Mouse (Mus musculus) urinary bladder, postnatal 4 days (tissue): ENCODE data around the gene Cited2.
A peak's percentile ranks its signal among the peaks of the same experiment; 100 is the strongest.

ENCODE experiments used
- DNase-seq, 2 experiments: peaks; one replicate each; pipeline ENCODE4 v3.0.0; 2021 to 2022; ENCODE audit warnings: low spot score in 2 of 2

The Cited2 gene

DNA sequence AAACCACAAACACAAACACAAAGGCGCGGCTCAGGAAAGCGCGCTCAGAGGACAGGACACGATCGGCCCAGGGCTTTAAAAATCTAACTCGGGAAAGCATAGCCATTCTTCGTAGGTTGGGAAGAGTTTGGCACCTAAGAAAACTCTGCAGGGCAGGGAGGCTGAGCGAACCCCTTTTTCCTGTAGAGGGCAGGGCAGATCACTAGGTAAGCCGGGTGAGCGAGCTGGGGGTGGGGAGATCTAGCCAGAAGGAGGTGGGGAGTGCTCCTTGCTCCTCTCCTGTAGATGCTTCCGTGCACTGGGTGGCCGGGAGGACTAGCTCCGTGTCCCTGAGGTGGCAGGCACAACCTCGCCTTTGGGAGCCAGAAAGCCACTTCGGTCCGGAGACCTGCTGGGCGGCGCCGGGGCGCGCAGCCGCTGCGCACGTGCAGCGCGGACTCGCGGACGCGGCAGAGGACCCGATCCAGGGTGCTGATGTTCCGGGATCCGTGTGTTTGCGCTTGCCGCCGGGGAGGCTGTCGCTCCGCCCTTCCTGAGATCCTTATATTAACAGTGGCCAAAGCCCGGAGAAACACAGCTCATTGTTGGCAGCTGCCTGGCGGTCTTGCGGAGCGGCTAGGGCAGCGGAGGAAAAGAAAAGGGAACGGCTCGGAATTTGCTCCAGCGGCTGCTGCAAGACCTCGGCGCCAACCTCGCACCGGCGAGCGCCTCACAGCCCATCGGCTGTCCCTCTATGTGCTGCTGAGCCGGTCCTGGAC is at the start of gene Cited2:
Gene Cited2 (plus strand): TSS at position 566 of the 758 bp plus-strand sequence.
- DNase-seq, result peak; percentile 97 to 98

DNA sequence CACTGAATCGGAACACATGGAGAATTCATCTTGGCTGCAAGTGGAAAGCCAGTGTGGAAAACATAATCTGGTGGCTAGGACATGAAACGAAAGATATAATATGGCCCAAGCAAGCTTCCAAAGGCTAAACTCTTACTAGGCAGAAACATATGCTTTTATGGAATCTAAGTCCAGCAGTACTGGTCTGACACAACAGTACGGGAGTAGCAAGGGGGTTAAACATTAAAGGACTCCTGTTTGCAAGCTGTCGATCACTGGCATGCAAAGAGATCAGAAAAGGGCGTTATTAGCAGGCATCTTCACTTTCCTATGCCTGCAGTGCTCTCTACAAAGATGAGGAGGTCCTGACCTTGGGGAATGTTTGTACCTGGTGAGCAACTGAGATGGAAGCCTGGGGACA is 48.6 kb upstream of the Cited2 start:
- no peak for DNase-seq

DNA sequence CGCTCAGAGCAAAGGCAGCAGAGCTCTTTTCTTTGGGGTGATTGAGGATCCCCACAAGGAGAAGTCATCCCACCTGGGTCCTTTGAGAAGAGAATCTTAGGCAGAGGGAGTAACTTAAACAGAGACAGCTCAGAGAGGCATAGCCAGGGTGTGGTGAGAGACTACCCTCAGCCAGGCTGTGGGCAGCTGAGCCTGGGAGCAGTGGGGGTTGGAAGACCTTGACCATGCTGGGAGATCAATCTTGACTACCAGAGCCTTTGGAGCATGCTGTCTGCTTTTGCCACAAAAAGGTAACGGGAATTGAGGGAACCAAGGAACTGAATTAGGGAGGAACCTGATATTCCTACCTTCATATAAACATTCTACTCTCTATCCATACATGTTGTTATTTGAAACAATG is 48.1 kb upstream of the Cited2 start:
- DNase-seq, result no peak

DNA sequence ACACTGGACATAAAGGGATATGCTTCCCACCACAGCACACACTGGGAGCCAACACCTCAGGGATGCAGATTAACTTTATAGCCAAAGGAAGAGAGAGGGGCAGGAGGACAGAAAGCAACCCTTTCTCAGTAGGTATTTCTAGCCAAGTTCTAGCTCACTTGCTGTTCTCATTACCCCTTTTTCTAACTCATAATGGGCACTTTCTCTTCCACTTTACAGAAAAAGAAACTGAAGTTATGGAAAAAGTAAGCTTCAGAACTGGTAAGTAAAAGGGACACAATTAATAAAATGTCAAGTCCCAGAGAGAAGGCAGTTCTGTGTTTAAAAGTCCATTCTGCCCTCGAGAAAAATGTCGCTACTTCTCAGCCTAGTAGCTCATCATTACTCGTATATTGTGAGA is 46.6 kb upstream of the Cited2 start:
- DNase-seq, result no peak

DNA sequence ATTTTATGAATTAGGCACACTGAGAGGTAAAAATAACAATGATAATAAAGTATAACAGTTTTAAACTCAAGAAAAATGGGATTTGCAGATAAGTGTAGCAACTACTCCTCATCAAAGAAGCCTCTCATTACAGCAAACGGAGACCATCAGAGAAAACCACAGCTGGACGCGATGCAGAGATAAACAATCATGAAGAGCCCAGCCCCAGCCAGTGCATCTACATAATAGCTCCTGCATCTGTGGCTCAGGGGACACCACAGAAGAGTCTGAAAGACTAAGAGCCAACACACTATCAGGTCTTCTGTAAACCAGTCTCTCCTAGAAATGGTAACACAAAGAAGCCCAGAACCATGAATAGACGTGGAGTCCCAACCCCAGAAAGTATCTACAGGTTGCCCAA is 45.7 kb upstream of the Cited2 start:
- DNase-seq, result no peak

DNA sequence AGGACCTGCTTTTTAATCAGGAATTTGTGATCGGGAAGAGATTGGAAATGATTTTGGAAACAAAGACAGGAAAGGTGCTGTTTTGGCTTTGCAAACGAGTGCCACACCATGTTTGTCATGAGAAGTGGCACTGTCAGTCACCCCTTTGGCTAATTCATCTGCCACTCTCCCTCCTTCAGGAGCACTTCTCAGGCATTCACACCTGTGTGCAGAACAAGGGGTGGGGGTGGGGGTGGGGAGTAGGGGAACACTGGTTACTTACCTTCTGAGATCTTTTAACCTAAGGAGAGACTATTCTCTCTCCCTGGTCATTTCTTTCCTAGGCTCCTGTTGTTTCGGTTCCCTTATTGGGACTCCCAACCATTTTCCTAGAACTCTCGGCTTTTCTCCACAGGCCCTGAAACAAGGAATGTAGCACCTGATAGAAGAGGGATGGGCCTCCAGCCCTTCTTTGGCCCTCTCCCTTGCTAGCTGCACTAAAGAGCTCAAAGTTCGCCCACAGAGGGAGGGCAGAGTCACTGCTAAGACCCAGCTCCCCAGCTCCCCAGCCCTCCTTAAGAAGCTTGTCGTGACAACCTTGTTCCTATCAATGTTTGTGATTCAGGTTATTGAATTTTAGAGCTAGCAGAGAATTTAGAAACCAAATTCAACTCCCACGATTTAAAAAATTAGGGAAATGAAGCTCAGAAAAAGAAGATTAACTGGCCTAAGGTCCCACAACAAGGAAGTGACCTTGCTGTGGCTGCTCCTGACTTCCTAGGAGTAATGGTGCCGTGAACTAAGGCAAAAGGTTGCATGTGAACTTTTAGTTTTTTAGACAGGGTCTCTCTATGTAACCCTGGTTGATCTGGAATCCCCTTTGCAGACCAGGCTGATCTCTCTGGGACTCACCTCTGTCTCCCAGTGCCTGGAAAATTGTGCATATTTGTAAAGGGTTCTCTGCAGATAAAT is 42.3 kb upstream of the Cited2 start:
- DNase-seq, result no peak

DNA sequence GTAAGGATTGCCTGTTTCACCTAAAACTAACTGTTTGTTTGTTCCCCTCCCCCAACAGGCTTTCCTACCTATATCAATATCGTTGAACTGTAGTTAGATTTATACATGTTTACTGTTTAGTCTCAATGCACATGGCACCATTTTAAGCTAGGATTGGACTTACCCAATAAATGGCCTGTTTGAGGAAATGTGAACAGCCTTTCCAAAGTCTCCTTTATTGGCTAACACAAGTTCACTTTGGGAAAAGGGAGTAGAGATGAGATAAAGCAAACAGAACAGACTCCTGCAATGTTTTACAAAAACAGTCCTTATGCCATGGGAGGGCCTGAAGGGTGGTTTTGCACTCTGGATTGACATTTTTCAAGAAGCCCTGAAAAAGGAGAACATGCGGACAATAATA is 41.6 kb upstream of the Cited2 start:
- no peak for DNase-seq

DNA sequence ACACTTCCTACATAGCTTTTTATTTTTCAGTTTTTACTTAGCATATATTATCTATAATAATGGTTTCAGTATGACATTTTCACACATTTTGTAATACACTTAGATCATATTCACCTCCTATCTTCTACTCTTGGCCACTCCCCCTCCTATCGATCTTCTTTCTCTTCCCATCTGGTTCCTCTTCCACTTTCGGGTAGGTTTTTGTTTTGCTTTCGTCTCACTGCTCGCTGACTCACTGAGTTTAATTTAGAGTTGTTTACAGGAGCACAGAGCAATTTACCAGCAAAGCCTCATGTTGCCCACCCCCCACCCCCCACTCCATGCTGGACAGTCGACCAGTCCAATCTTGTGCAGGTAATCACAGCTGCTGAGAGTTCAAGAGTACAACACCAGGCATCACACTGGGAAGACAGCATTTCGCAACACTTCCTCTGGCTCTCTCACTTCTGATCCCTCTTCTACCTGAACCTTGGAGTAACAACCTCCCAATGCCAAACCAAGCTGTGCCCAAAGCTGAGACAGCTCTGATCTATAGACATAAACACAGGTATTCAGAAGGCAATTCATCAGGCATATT is 39.1 kb upstream of the Cited2 start:
- no peak for DNase-seq

DNA sequence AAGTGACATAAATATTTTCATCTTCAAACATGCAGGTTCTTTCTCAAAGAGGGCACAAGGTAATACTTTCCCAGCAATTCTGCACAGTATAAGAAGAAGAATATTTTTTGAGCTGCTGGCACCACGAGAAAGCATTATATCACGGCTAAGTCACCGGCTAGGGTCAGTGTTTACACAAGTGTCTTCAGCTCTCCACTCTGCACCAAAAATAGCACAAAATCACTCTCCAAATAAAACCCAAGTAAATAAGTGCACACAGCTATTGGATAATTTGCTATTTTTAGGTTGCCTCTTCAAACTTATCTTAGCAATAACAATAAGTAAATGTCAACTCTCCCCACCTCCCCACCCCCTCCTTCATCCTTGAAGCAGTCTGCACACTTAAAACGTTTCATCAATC is 33.2 kb upstream of the Cited2 start:
- no peak for DNase-seq

DNA sequence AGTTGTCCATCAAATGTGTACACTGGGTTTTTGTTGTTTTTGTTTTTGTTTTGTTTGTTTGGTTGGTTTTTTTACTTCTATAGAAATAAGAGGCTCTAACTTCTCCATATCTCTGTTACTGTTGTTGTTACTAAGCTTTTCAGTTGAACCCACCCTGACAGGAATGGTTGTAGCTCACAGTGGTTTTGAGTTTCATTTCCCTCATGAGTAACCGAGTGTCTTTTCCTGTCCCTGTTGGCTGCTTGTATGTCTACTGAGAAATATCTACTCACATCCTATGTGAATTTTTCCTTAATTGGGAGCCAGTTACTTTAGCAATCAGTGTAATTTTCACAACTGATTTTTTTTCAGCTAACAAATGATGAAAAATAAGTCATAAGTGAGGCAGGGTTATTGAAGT is 31.3 kb upstream of the Cited2 start:
- no peak for DNase-seq

DNA sequence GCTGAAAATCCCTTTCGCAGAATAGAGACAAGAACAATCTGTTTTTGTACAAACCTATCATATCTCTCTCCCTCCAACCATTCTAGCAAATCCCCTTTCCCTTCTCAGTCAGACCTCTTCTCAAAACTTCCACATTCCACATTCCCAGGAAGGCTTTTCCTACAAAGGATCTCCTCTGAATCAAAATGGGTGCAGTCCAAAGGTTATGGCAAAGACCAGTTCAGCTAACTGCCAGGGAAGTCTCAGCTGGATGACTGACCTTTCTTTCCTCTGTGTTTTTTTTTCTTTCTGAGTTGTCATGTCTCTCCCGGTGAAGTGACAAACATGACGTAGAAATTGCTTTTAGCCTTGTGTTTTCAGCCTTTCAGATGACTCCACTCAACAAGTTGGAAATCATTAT is 27.2 kb upstream of the Cited2 start:
- DNase-seq, result no peak

DNA sequence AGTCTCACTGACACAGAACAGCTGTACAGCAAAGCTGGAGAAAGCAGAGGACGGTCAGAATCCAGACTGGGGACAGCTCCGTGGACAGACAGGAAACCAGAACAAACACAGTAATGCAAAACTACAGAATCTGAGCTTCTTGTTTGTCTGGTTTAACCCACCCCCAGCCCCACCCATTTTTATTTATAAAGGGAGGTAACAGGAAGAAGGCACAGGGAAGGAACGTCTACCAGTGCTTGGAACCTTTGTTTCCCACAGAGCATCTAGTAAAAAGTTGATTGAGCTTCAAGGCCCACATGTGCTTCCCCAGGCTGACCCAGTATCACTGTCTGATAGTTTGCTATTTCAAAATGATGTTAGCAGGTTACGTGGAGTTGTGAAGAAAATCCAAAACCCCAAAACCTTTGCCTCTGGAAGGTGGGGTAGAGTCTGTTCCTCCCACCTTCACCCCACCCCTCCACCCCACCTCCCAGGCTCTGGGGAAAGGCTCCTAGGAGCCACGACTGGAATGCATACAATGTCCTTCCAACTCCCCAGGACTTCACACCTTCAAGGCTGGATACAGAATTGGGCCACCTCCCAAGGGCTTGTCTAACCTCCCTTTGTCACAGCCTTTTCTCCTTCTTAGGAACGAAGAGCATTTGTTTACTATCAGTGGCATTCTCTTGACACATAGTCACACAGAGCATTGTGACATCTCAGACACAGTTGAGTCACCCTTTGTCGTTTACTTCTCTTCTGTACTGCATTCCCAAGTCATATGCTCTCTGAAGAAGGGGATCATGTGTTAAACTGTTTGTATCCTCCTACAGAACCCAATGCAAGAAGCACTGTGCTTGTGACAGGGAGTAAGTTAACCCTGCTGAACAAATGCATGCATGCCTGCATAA is 25.4 kb upstream of the Cited2 start:
- DNase-seq, result no peak

DNA sequence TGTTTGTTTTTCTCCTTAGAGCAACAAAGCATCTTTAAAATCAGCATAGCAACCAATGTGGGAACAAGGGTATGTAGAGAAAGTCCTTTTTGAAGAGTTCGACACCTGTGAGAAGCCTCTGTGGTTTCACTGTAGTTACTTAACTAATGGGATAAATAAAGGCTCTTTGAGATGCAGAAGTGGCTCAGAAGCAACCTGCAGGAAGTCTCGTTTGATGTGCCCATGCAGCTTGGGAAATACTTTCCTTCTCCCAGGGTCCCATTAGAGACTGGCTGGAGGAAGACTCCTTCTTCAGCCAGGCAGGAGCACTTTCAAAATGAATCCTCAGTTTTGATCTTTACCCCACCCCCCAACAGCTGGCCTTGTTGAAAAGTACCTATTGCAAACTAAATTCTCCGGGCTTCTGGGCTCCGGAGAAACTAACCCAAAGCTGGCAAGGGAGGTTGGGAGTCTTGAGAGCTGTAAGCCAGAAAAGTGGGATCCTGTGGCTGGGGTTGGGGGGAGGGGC is 17.5 kb upstream of the Cited2 start:
- no peak for DNase-seq

DNA sequence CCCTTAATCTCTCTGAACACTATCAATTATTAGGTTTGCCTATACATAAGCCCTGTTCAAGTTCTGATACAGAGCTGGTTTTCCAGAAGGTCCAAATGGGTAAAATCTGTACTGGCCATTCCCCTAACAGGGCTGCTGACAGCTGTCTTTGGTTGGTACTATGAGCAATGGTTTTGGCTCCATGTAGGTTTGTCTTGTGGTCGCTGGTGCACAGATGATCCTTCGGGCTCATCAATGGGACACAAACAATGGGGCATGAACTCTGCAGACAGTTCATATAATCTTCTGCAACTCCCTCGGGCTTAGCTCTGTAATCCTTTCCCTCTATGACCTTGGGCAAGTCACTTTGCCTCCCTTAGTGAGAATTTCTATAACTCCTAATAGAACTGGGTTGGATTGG is 12.3 kb upstream of the Cited2 start:
- DNase-seq, result no peak

DNA sequence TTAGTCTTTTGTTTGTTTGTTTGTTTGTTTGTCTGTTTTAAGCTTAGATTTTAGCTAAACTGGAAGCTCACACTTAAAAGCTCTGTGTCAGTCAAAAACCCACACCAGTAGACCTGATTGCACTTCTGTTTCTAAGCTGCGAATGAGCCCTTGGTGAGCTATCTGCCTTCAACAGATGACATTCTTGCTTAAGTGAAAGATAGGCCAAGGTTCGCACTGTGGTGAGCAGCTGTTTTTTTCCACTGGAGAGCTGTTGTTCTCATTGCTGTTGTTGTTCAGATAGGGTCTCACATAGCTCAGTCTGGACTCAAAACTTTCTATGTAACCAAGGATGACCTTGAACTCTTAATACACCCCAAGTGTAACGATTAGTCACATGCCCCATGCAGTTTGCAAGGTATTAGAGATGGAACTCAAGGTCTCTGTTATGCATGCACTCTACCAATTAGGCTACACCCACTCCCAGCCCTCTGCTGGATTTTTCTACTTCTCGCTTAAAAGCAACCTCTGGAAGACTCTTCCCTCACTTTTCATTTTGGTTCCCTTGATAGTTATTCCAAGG is 3.9 kb upstream of the Cited2 start:
- no peak for DNase-seq

DNA sequence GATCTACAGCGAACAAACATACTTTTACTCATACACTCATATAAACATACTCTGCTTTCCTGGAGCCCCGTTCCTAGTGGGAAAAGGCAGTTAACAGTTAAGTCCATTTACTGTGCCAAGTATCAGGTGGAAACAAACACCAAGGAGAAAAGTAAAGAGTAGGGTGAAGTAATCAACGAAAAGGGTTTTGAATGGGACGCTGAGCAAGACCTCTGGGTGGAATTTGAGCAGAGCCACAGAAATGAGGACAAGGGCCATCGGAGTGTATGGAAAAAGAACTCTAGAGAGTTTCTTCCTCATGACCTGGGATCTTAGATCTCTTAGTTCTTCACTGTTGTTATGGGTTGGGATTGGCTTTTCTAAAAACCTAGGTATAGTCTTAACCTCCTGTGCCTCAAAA is 3.4 kb upstream of the Cited2 start:
- no peak for DNase-seq

DNA sequence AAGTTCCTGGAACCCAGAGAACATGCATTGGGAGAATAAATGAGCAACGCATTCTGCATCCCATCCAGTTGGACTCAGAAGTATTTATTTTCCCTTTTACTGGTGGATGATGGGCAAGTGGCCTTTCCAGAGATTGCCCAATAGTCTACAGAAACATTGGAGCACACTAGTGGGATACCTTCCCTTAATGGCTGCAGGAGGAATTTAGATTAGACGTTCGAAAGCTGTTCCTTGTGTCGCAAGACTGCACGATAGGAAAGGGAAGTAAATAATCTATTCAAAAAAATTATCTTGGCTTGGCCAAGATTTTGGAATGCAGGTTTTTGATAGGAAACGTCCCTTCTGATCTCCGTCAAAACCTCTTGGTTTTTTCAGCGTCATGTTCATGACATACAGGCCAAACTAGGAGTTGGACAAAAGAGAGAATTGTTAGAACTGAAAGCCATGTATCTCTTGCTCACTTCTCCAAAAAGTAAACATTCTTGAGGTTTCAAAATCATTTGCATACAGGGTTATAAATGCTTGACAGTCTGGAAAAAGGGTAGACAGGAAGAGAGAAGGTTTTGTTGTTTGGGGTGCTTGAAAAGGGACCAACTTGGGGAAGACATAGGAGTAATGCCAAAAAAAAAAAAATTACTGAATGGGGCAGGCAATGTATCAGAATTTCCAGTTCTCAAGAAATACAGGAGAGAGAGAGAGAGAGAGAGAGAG is 2.0 kb upstream of the Cited2 start:
- DNase-seq, result no peak

DNA sequence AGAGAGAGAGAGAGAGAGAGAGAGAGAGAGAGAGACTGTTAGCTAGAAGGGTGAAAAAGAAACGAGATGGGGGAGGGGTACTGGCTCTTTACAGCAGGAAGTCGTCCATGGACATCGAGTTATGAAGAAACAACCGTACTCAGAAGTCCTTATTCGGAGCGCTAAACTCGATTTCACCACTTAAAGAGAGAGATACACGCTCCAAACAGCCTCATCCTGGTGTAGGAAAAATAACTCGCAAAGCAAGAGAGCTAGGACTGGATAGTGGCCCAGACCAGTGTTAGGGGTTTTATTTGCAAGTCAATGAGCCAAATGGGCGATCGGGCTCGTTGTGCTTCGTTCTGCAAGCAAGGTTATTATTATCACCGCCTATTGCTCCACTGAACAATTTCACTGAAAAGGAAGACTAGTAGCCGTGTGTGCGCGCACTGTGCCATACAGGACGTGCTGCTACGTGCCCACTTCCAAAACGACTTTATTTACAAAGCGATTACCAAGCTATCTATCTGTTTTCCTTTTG is 1.4 kb upstream of the Cited2 start:
- peak in 1 of 2 experiments; percentile 31 for DNase-seq

DNA sequence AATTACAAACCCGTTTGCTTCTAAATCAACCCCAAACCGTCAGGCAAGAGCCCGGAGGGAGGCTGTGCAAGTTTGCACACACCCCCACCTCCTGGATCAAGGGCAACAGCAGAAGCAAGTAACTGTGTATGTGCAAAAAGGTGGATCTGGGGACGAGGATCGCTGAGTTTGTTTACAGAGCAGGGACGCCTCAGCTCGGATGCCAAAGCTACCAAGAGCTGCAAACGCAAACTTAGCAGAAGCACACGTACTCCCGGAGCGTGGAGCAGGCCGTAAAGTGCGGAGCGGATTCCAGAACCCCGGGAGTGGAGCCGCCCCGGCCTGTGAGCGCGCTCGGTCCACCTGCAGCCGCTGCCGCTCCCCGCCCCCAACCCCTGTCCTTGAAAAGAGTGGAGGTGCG is 860 bp upstream of the Cited2 start:
- DNase-seq, result peak; percentile 92 to 93

DNA sequence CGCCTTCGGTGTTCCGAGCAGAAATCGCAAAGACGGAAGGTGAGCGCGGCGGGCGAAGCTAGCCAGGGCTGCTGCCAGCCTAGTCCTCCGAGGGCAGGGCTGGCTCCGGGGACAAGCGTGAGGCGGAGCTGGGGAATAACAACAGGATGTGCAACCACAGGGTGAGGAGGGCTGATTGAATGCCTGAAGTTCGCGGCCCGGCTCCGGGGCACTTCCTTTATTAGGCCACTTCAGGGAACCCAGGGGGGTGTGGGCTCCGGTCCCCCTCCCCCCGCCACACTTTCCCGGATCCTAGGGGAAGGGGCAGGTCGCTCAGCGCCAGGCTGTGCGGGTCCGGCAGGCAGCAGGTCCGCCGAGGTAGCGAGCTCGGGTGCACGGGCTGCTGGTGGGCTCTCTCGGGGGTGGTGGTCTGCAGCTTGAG is 413 bp downstream of the Cited2 start:
- no peak for DNase-seq
